Mouse (Mus musculus): ENCODE results near the gene Cdc34. TPM values are rescaled to one million over a fixed set of nuclear protein-coding genes. Genes with fewer than 3 reads are reported as not detected.
A peak's percentile ranks its signal among the peaks of the same experiment; 100 is the strongest.

Gene Cdc34
- total and polyA plus RNA-seq, 2 experiments from 2014 or later, result 72.5 to 99.4 TPM

- Histone ChIP-seq H3K27me3 (ENCODE audit: insufficient read depth, low read length) (no peaks in the 10 kb centered on the region), H3K9me3 (ENCODE audit: low read length) (no peaks in the 10 kb centered on the region), H3K9ac (replicated peaks; ENCODE audit: low read length, poor library complexity, severe bottlenecking) (no peak overlapping the region), H3K36me3 (ENCODE audit: insufficient read depth, low read length) (peaks cover 33% of the 10 kb centered on the region), H3K4me3 (ENCODE audit: low read depth, low read length) (no peak overlapping the region), H3K4me1 (ENCODE audit: insufficient read depth, low read length) (no peaks in the 10 kb centered on the region; the same call in 1 of the 2 replicates), H3K27ac (ENCODE audit: low read depth, low read length) (no peak overlapping the region), H3K4me2 (ENCODE audit: low read depth, low read length, poor library complexity, severe bottlenecking) (no peak overlapping the region)
- DNase-seq (ENCODE audit: low spot score), result no peak
- no peak for ATAC-seq (ENCODE audit: low FRiP score)
- TF ChIP-seq CTCF (IDR thresholded peaks at IDR 0.05), result peak; percentile 50
- WGBS, result 84% methylated on average over 1 of the region's 1 CpGs
Measured at GRCm38 (mm10) chr10:79712029-79712428, 30.0 kb downstream of the Cdc34 start.

GRCm38 (mm10) chr10:79712499-79713126, 30.6 kb downstream of the Cdc34 start:
- peak; percentile 87 for DNase-seq (ENCODE audit: low spot score)
- Histone ChIP-seq H3K36me3 (ENCODE audit: insufficient read depth, low read length) (peaks cover 33% of the 10 kb centered on the region), H3K27ac (ENCODE audit: low read depth, low read length) (no peak overlapping the region), H3K27me3 (ENCODE audit: insufficient read depth, low read length) (no peaks in the 10 kb centered on the region), H3K9me3 (ENCODE audit: low read length) (no peaks in the 10 kb centered on the region), H3K9ac (replicated peaks; ENCODE audit: low read length, poor library complexity, severe bottlenecking) (no peak overlapping the region), H3K4me1 (ENCODE audit: insufficient read depth, low read length) (no peaks in the 10 kb centered on the region; the same call in 1 of the 2 replicates), H3K4me3 (ENCODE audit: low read depth, low read length) (no peak overlapping the region), H3K4me2 (ENCODE audit: low read depth, low read length, poor library complexity, severe bottlenecking) (no peak overlapping the region)
- ATAC-seq (ENCODE audit: low FRiP score), result no peak
- 13% methylated on average over 4 of the region's 6 CpGs for WGBS
- peak; percentile 79 for TF ChIP-seq CTCF (IDR thresholded peaks at IDR 0.05)

GRCm38 (mm10) chr10:79713163-79713562, 31.2 kb downstream of the Cdc34 start:
- Histone ChIP-seq H3K27me3 (ENCODE audit: insufficient read depth, low read length) (no peaks in the 10 kb centered on the region), H3K27ac (ENCODE audit: low read depth, low read length) (no peak overlapping the region), H3K4me3 (ENCODE audit: low read depth, low read length) (no peak overlapping the region), H3K4me2 (ENCODE audit: low read depth, low read length, poor library complexity, severe bottlenecking) (no peak overlapping the region), H3K4me1 (ENCODE audit: insufficient read depth, low read length) (no peaks in the 10 kb centered on the region; the same call in 1 of the 2 replicates), H3K36me3 (ENCODE audit: insufficient read depth, low read length) (peaks cover 33% of the 10 kb centered on the region), H3K9me3 (ENCODE audit: low read length) (no peaks in the 10 kb centered on the region), H3K9ac (replicated peaks; ENCODE audit: low read length, poor library complexity, severe bottlenecking) (no peak overlapping the region)
- WGBS, result 15% methylated on average over 1 of the region's 1 CpGs
- no peak for DNase-seq (ENCODE audit: low spot score)
- no peak for ATAC-seq (ENCODE audit: low FRiP score)
- TF ChIP-seq CTCF (IDR thresholded peaks at IDR 0.05), result no peak

- no peak overlapping the region for H3K9ac ChIP-seq (replicated peaks; ENCODE audit: low read length, poor library complexity, severe bottlenecking)
- H3K4me2 ChIP-seq (ENCODE audit: low read depth, low read length, poor library complexity, severe bottlenecking), result no peak overlapping the region
- H3K4me1 ChIP-seq (ENCODE audit: insufficient read depth, low read length), result no peaks in the 10 kb centered on the region; the same call in 1 of the 2 replicates
- WGBS, result 63% methylated on average over 4 of the region's 4 CpGs
- no peak overlapping the region for H3K27ac ChIP-seq (ENCODE audit: low read depth, low read length)
- TF ChIP-seq CTCF (IDR thresholded peaks at IDR 0.05), result no peak
- ATAC-seq (ENCODE audit: low FRiP score) (no peak), DNase-seq (ENCODE audit: low spot score) (peak; percentile 53)
- H3K36me3 ChIP-seq (ENCODE audit: insufficient read depth, low read length), result peaks cover 19% of the 10 kb centered on the region
- no peak overlapping the region for H3K4me3 ChIP-seq (ENCODE audit: low read depth, low read length)
- H3K27me3 ChIP-seq (ENCODE audit: insufficient read depth, low read length), result no peaks in the 10 kb centered on the region
- no peaks in the 10 kb centered on the region for H3K9me3 ChIP-seq (ENCODE audit: low read length)
Measured at GRCm38 (mm10) chr10:79714996-79715395, 33.0 kb downstream of the Cdc34 start.

GRCm38 (mm10) chr10:79716254-79716987, 34.4 kb downstream of the Cdc34 start, which contains the start of gene Hcn2:
Gene Hcn2 (plus strand): TSS chr10:79716634.
- no peak for TF ChIP-seq CTCF (IDR thresholded peaks at IDR 0.05)
- DNase-seq (ENCODE audit: low spot score), result no peak
- peaks cover 5% of the 10 kb centered on the region for H3K36me3 ChIP-seq (ENCODE audit: insufficient read depth, low read length)
- H3K27ac ChIP-seq (ENCODE audit: low read depth, low read length), result peak within 1 kb of the TSS; percentile 63
- no peaks in the 10 kb centered on the region for H3K27me3 ChIP-seq (ENCODE audit: insufficient read depth, low read length)
- 2% methylated on average over 34 of the region's 91 CpGs for WGBS
- no peaks in the 10 kb centered on the region; the same call in 1 of the 2 replicates for H3K4me1 ChIP-seq (ENCODE audit: insufficient read depth, low read length)
- H3K9me3 ChIP-seq (ENCODE audit: low read length), result no peaks in the 10 kb centered on the region
- peak within 1 kb of the TSS; percentile 84 for H3K9ac ChIP-seq (replicated peaks; ENCODE audit: low read length, poor library complexity, severe bottlenecking)
- peak within 1 kb of the TSS; percentile 83 for H3K4me3 ChIP-seq (ENCODE audit: low read depth, low read length)
- peak within 1 kb of the TSS; percentile 66 for H3K4me2 ChIP-seq (ENCODE audit: low read depth, low read length, poor library complexity, severe bottlenecking)
- ATAC-seq (ENCODE audit: low FRiP score), result peak; percentile 55

- 2% methylated on average over 21 of the region's 44 CpGs for WGBS
- Histone ChIP-seq H3K27ac (ENCODE audit: low read depth, low read length) (peak overlapping the region; percentile 63), H3K4me2 (ENCODE audit: low read depth, low read length, poor library complexity, severe bottlenecking) (peak overlapping the region; percentile 66), H3K36me3 (ENCODE audit: insufficient read depth, low read length) (no peaks in the 10 kb centered on the region), H3K4me3 (ENCODE audit: low read depth, low read length) (peak overlapping the region; percentile 83), H3K4me1 (ENCODE audit: insufficient read depth, low read length) (no peaks in the 10 kb centered on the region; the same call in 1 of the 2 replicates), H3K9me3 (ENCODE audit: low read length) (no peaks in the 10 kb centered on the region), H3K9ac (replicated peaks; ENCODE audit: low read length, poor library complexity, severe bottlenecking) (peak overlapping the region; percentile 84), H3K27me3 (ENCODE audit: insufficient read depth, low read length) (no peaks in the 10 kb centered on the region)
- no peak for TF ChIP-seq CTCF (IDR thresholded peaks at IDR 0.05)
- DNase-seq (ENCODE audit: low spot score) (no peak), ATAC-seq (ENCODE audit: low FRiP score) (peak; percentile 20)
Measured at GRCm38 (mm10) chr10:79716988-79717355, 35.0 kb downstream of the Cdc34 start.

Data from midbrain, postnatal 0 days (tissue).